Mouse (Mus musculus) C2C12 (cell line): ENCODE measurements around the gene Zbtb16.

ENCODE experiments used
- CEBPB ChIP-seq: IDR thresholded peaks from one replicate; pipeline ENCODE4 v1.6.1; 2011; ENCODE audit warnings: low read depth, mild to moderate bottlenecking, control low read depth, moderate library complexity
- CTCF ChIP-seq: IDR thresholded peaks from one replicate; pipeline ENCODE4 v1.5.1; 2011; ENCODE audit not compliant: control insufficient read depth, insufficient read depth, insufficient read length
- FOSL1 ChIP-seq: IDR thresholded peaks from one replicate; pipeline ENCODE4 v1.8.0; 2011; ENCODE audit warnings: mild to moderate bottlenecking, low read length; ENCODE audit not compliant: poor library complexity, insufficient read depth, severe bottlenecking
- MYOG ChIP-seq: IDR thresholded peaks from one replicate; pipeline ENCODE4 v1.6.1; 2011; ENCODE audit not compliant: control insufficient read depth, insufficient read length; ENCODE audit errors: extremely low read depth
- USF1 ChIP-seq: IDR thresholded peaks from one replicate; pipeline ENCODE4 v1.6.1; 2011; ENCODE audit warnings: low read depth, mild to moderate bottlenecking, control low read depth, moderate library complexity

GRCm38 (mm10) chr9:48803460-48804240 lies 32.4 kb downstream of the Zbtb16 start:
- TF ChIP-seq CTCF (no peak), USF1 (no peak), MYOG (no peak), FOSL1 (no peak), CEBPB (no peak)
